Mouse (Mus musculus): Measurements from ENCODE around the gene Pdgfd. TPM values are rescaled to one million over a fixed set of nuclear protein-coding genes. Genes with fewer than 3 reads are reported as not detected.
"Not testable (repeated sequence)": the region's sequence is repeated elsewhere in the genome, so short reads cannot be mapped to it uniquely, and the experiment has no call there.

The Pdgfd gene
- total RNA-seq (2022): 10 to 100 TPM in 3 of 4 experiments, 1 to 10 TPM in 1; 9.5 to 14.8 (median 11.1) TPM

DNA sequence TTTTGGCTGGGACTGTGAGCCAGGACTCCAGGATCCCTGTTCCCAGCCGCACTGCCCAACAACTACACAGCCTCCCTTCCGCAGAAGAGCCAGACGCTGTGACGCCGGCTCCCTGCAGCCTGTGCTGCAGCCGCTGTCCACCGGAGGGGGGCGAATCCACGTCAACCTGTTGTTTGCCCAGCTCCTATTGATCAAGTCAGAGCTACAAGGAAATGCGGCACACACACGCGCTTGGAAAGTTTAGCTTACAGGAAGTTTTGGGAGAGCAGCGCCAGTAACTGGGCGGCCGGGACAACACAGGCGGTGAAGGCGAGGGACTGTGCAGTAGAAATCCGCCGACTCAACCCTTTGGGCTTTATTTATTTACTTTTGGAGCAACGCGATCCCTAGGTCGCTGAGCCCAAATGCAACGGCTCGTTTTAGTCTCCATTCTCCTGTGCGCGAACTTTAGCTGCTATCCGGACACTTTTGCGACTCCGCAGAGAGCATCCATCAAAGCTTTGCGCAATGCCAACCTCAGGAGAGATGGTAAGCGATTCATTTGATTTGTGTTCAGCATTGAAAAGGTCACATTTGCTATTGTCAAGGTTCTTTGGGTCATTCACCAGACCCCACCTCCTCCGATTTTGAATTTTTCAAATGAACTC, at the start of gene Pdgfd:
TSS of gene Pdgfd (plus strand) at position 194 of the 647 bp plus-strand sequence.
- peak; percentile 82 for DNase-seq (ENCODE audit: low spot score)

- DNase-seq (ENCODE audit: low spot score): peak; percentile 31
These were observed 651 bp downstream of the Pdgfd start for GRCm38 (mm10) chr9:6169038-6169431.

DNA sequence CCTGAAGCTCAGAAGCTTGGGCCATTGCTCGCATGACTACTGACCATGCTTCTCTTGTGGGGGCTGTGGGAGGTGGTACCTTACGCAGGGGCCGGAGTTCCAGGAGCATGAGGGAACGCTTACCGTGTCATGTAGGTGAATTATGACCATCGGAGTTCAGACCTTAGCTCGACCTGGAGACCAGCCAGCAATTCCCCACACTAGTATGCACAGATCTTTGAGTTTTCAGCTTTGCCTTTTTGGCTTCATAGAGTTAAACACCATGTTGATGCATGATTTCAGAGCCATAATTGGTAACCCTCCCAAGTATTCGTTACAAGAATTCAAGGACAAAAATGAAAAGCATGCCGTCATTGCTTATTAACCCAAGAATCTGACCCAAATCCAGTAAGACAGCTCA, 2.6 kb downstream of the Pdgfd start:
- DNase-seq (ENCODE audit: low spot score): no peak

- no peak for DNase-seq (ENCODE audit: low spot score)
These were observed 4.9 kb downstream of the Pdgfd start for GRCm38 (mm10) chr9:6173276-6173675.

GRCm38 (mm10) chr9:6175731-6176130, 7.3 kb downstream of the Pdgfd start:
- DNase-seq (ENCODE audit: low spot score): no peak

DNA sequence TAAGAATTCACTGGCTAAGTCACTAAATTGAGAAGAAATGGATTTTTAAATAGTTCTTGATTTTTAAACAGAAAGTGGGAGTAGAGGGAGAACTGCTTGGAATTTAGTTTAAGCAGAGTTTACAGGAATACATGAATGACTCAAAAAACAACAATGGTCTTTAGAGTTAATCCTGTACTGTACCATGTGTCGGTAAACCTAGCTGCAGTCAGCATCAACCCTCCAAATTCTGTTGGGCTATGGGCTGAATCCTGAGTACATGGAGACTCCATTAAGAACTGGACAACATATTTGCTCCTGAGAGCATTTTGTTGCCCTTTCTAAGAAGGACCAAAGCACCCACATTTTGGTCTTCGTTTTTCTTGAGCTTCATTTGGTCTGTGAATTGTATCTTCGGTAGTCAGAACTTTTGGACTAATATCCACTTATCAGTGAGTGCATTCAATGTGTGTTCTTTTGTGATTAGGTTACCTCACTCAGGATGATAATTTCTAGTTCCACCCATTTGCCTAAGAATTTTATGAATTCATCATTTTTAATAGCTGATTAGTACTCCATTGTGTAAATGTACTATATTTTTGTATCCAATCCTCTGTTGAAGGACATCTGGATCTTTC, 14.0 kb downstream of the Pdgfd start:
- no peak for DNase-seq (ENCODE audit: low spot score)

- DNase-seq (ENCODE audit: low spot score): no peak
These were observed 19.6 kb downstream of the Pdgfd start for GRCm38 (mm10) chr9:6187955-6188354.

- no peak for DNase-seq (ENCODE audit: low spot score)
These were observed 25.0 kb downstream of the Pdgfd start for GRCm38 (mm10) chr9:6193352-6193751.

- no peak for DNase-seq (ENCODE audit: low spot score)
These were observed 44.5 kb downstream of the Pdgfd start for GRCm38 (mm10) chr9:6212862-6213261.

DNA sequence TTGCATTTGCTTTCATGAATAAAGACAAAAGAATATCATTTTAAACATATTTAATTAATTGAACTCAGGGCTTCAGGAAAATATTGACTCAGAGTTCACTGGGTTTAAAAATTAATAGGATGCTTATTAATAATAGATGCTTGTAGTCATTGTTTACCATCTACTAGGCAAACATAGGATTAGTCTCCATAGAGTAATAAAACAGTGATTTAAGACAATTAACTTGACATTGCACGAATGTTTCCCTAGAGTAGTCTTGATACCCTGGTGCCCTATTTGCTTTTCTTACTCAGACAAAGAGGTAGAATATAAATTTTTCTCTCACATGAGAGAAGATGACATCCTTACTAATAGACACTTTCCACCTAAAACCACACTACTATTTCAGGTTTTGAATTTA, 49.1 kb downstream of the Pdgfd start:
- no peak for DNase-seq (ENCODE audit: low spot score)

- not testable (repeated sequence) for DNase-seq (ENCODE audit: low spot score)
These were observed 67.6 kb downstream of the Pdgfd start for GRCm38 (mm10) chr9:6235982-6236381.

DNA sequence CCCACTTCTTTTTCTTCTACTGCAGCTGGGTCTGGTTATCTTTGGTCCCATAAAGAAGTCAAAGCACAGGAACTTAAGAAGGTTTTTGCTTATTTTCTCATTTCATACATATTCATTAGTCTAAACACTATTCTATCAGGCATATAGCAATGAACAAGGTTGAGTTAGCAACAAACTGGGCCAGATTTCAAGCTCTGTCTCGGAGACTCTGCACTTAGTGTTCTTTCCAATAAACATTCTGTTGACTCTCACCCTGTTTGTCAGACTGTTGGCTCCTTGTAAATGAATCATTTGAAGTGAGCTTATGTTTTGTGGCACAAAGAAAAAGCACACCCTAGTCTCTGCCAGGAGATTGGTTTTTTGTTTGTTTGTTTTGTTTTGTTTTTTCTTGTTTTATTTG, 81.9 kb downstream of the Pdgfd start:
- DNase-seq (ENCODE audit: low spot score): peak; percentile 12

- no peak for DNase-seq (ENCODE audit: low spot score)
These were observed 83.6 kb downstream of the Pdgfd start for GRCm38 (mm10) chr9:6251990-6252389.

- DNase-seq (ENCODE audit: low spot score): no peak
These were observed 88.7 kb downstream of the Pdgfd start for GRCm38 (mm10) chr9:6257072-6257471.

DNA sequence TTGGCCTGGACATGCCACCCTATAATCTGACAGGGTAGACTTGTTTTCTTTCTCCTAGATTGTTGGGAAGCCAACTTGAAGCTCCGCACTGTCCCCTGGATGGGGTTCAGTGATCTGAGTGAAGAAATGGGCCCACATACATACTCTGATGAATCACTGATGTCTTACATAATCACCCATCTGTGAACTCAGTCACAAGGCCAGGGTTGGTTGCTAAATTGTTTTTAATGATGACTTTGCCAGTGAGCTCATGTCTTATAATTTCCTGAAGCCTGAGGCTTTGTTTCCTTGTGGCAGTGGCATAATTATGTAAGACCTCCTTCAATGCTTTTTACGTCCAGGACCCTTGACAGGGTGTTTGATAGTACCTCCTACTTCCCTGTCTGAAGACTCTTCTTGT, 96.4 kb downstream of the Pdgfd start:
- DNase-seq (ENCODE audit: low spot score): no peak

DNA sequence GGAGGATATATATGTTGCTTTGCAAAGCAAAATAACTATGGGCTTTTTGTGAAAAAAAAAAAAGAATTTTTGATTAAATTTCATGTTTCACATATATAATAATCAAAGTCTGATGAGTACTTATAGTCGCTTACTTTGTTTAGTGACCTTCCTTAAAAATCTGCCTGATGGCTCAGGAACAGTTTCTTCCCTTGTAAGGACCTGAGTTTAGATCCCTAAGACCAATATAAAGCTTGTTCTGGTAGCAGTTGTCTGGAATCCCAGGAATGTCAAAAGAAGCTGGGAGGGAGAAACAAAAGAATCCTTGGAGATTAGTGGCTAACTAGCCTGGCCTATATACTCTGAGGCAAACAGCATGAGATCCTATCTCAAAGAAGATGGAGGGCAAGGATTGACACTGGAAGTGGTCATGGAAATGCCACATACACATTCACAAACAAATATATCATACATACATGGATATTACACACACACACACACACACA, 101.5 kb downstream of the Pdgfd start, which contains the start of gene Ddi1:
TSS of gene Ddi1 (minus strand) at position 51 of the 485 bp plus-strand sequence.
- DNase-seq (ENCODE audit: low spot score): no peak

- DNase-seq (ENCODE audit: low spot score): no peak
These were observed 108.0 kb downstream of the Pdgfd start for GRCm38 (mm10) chr9:6276395-6276794.

DNA sequence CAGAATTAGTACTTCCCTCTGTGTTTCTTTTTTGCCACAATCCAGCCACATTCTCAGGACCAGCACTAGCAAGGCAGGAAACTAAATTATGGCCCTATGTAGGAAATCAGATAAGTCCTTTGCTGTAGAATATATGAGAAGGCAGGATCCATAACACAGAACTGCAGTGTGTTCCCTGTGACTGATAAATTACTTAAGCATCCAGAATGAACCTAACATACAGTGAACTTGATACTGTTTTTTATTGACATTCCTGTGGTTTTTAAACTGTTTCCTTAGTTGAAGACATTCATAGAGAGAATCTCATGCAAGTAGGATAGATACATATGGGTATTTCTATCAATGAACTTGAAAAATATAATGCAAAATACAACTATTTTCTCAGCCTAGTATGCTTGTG, 109.1 kb downstream of the Pdgfd start:
- no peak for DNase-seq (ENCODE audit: low spot score)

- DNase-seq (ENCODE audit: low spot score): no peak
These were observed 118.4 kb downstream of the Pdgfd start for GRCm38 (mm10) chr9:6286770-6287169.

GRCm38 (mm10) chr9:6289211-6289696, 120.9 kb downstream of the Pdgfd start:
- DNase-seq (ENCODE audit: low spot score): no peak

- DNase-seq (ENCODE audit: low spot score): no peak
These were observed 130.2 kb downstream of the Pdgfd start for GRCm38 (mm10) chr9:6298547-6298946.

DNA sequence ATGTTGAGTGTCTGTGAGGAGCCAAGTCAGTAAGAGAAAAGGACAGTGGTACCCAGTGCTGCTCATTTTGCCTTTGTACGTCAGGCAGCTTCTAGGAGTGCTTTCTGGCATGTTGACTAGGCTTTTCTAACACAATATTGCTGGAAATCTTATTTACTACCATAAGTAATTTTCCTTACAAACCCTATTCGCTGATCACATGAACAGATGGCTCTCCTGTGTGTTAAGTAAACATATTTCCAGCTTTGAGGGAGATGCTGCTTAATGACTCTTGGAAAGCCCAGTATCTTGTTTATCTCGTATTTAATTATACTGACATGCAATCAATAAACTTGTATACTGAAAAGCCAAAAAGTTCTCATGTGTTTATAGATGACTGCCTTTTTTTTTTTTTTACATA, 133.7 kb downstream of the Pdgfd start:
- DNase-seq (ENCODE audit: low spot score): no peak

GRCm38 (mm10) chr9:6304590-6304989, 136.2 kb downstream of the Pdgfd start:
- no peak for DNase-seq (ENCODE audit: low spot score)
